Mouse (Mus musculus) neural tube, embryonic 15.5 days (tissue): ENCODE results near the gene Rbfox1. TPM values are rescaled to one million over a fixed set of nuclear protein-coding genes. Genes with fewer than 3 reads are reported as not detected.

Experiments
- ATAC-seq: fragments of 200-750 bp; cut with Nextera tagmentation; 2 replicates; pipeline ENCODE4 v1.8.0; 2017; ENCODE audit warnings: mild to moderate bottlenecking, moderate TSS enrichment, moderate library complexity; ENCODE audit not compliant: low FRiP score
- H3K27ac ChIP-seq: fragments of 300-500 bp; sonication (generic); replicated peaks from 2 replicates; pipeline ENCODE4 v1.5.1; 2015; ENCODE audit warnings: mild to moderate bottlenecking, inconsistent platforms
- H3K27me3 ChIP-seq: fragments of 300-500 bp; sonication (generic); replicated peaks from 2 replicates; pipeline ENCODE4 v1.6.1; 2015; ENCODE audit warnings: inconsistent platforms
- H3K36me3 ChIP-seq: fragments of 300-500 bp; sonication (generic); 2 replicates; pipeline ENCODE4 v1.6.1; 2015; ENCODE audit warnings: inconsistent platforms
- H3K4me1 ChIP-seq: fragments of 300-500 bp; sonication (generic); 2 replicates; pipeline ENCODE4 v1.6.1; 2015; ENCODE audit warnings: inconsistent platforms
- H3K4me2 ChIP-seq: fragments of 300-500 bp; sonication (generic); 2 replicates; pipeline ENCODE4 v1.6.1; 2015; ENCODE audit warnings: inconsistent platforms, mild to moderate bottlenecking, moderate library complexity
- H3K4me3 ChIP-seq: fragments of 300-500 bp; sonication (generic); replicated peaks from 2 replicates; pipeline ENCODE4 v1.5.1; 2015; ENCODE audit warnings: mild to moderate bottlenecking, inconsistent platforms
- H3K9ac ChIP-seq: fragments of 300-500 bp; sonication (generic); replicated peaks from 2 replicates; pipeline ENCODE4 v1.6.1; 2015; ENCODE audit warnings: mild to moderate bottlenecking, inconsistent platforms
- H3K9me3 ChIP-seq: fragments of 300-500 bp; sonication (generic); replicated peaks from 2 replicates; pipeline ENCODE4 v1.6.1; 2016; ENCODE audit warnings: inconsistent platforms
- WGBS: fragments of 180-500 bp; shearing (Covaris S2); methylation state at CpG from one replicate; pipeline ENCODE4 v1.1.7; 2015; ENCODE audit warnings: mixed read lengths; 5-methylcytosine and 5-hydroxymethylcytosine counted together
- polyA plus RNA-seq: library from polyadenylated mRNA; unstranded; fragments of >200 nt; fragmentation: Nextera tagmentation; extraction: Ambion mirVana; gene quantifications from 2 replicates; pipeline ENCODE4 v1.2.1, GENCODE M21; 2015

Gene Rbfox1
- polyA plus RNA-seq, 1 experiment from 2014 or later: 351 TPM

DNA sequence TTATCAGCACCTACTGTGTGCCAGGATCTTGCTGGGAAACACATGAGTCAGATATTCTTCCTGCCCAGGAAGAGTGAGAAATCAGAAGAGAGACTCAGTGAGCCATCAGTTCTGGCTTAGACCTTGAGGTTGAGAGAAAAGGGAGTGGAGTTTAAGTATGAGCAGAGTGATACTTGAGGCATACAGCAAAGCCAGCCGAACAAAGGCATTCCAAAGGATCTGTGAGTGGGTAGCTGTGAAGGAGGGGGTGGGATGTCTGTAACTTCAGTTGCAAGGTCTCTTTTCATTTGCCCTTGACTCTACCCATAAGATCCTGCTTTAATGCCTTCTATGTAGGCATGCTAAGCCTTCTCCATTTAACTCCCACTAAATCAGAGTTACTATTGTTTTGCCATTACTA is 1359.2 kb downstream of the Rbfox1 start:
- no peak for ATAC-seq
- H3K9me3 ChIP-seq: no peaks in the 10 kb centered on the region
- no peak overlapping the region for H3K4me3 ChIP-seq
- H3K4me2 ChIP-seq: no peak overlapping the region
- no peaks in the 10 kb centered on the region for H3K36me3 ChIP-seq
- H3K27ac ChIP-seq: no peak overlapping the region
- WGBS: 87% methylated on average over 1 of the region's 1 CpGs
- peaks cover 24% of the 10 kb centered on the region for H3K4me1 ChIP-seq
- H3K27me3 ChIP-seq: no peaks in the 10 kb centered on the region
- no peak overlapping the region for H3K9ac ChIP-seq

DNA sequence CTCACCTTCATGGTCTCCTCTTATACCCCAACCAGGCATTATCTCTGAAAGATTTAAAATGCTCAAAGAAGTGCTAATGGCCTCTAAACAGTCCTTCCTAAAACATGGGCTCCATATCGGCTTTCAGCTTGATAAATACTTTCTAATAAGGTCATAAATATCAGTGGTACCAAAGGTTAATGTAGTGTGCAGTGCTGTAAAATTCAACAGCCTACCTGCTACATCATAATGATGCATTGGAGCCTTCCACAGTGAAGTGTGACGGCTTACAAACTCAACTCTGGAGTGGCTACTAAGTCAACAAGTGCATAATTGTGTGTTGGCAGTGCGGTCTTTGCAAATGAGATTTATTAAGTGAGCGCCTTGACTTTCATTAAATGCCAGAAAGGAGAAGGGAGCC is 1366.5 kb downstream of the Rbfox1 start:
- no peak for ATAC-seq
- Histone ChIP-seq H3K4me3 (no peak overlapping the region), H3K9ac (no peak overlapping the region), H3K4me1 (peaks cover 8% of the 10 kb centered on the region), H3K27ac (no peak overlapping the region), H3K36me3 (no peaks in the 10 kb centered on the region), H3K9me3 (no peaks in the 10 kb centered on the region), H3K4me2 (no peak overlapping the region), H3K27me3 (no peaks in the 10 kb centered on the region)
- WGBS: 52% methylated on average over 4 of the region's 4 CpGs

- Histone ChIP-seq H3K36me3 (no peaks in the 10 kb centered on the region), H3K4me2 (no peak overlapping the region), H3K27ac (no peak overlapping the region), H3K4me1 (no peaks in the 10 kb centered on the region), H3K9ac (no peak overlapping the region), H3K9me3 (no peaks in the 10 kb centered on the region), H3K4me3 (no peak overlapping the region), H3K27me3 (no peaks in the 10 kb centered on the region)
- 91% methylated on average over 4 of the region's 4 CpGs for WGBS
- no peak for ATAC-seq
Observed at GRCm38 (mm10) chr16:7257366-7257765, 1372.2 kb downstream of the Rbfox1 start.

GRCm38 (mm10) chr16:7263261-7263660 is 1378.1 kb downstream of the Rbfox1 start:
- 95% methylated on average over 1 of the region's 1 CpGs for WGBS
- ATAC-seq: no peak
- no peak overlapping the region for H3K4me3 ChIP-seq

GRCm38 (mm10) chr16:7265715-7266114 is 1380.6 kb downstream of the Rbfox1 start:
- Histone ChIP-seq H3K36me3 (no peaks in the 10 kb centered on the region), H3K4me3 (no peak overlapping the region), H3K9me3 (no peaks in the 10 kb centered on the region), H3K27ac (peak overlapping the region; percentile 51), H3K9ac (no peak overlapping the region), H3K4me2 (no peak overlapping the region), H3K27me3 (no peaks in the 10 kb centered on the region), H3K4me1 (peaks cover 11% of the 10 kb centered on the region; the same call in 1 of the 2 replicates)
- ATAC-seq: no peak

More at GRCm38 (mm10) chr16:7263261-7263660, 1378.1 kb downstream of the Rbfox1 start:
- Histone ChIP-seq H3K9me3 (no peaks in the 10 kb centered on the region), H3K36me3 (no peaks in the 10 kb centered on the region), H3K9ac (no peak overlapping the region), H3K4me1 (peaks cover 11% of the 10 kb centered on the region; the same call in 1 of the 2 replicates), H3K27ac (no peak overlapping the region), H3K4me2 (no peak overlapping the region), H3K27me3 (no peaks in the 10 kb centered on the region)

GRCm38 (mm10) chr16:7275501-7275900 is 1390.3 kb downstream of the Rbfox1 start:
- 90% methylated on average over 5 of the region's 5 CpGs for WGBS

DNA sequence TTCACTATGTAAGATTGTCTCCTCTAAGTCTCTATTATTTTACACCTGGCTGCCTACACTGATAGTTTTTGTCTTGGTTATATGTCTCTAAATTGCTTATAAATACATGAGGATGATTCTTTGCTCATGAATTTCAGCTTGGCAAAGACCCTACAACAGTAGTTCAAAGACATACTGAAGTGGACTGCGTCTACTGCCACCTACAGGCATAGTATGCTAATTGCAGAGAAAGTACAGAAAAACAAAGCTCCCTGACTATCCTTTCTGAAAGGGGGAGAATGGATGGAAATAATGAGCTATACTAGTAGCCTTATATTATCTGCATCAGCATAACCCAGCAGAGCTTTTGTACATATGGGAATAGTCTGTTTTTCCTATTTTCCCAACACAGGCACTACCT is 1390.7 kb downstream of the Rbfox1 start:
- Histone ChIP-seq H3K27ac (no peak overlapping the region), H3K4me3 (no peak overlapping the region), H3K4me1 (peaks cover 13% of the 10 kb centered on the region; the same call in 1 of the 2 replicates), H3K4me2 (no peak overlapping the region), H3K9me3 (no peaks in the 10 kb centered on the region), H3K27me3 (no peaks in the 10 kb centered on the region), H3K9ac (no peak overlapping the region), H3K36me3 (no peaks in the 10 kb centered on the region; the same call in 1 of the 2 replicates)
- no peak for ATAC-seq
- WGBS: 45% methylated on average over 1 of the region's 1 CpGs

More at GRCm38 (mm10) chr16:7275501-7275900, 1390.3 kb downstream of the Rbfox1 start:
- Histone ChIP-seq H3K4me2 (no peak overlapping the region), H3K4me1 (peaks cover 13% of the 10 kb centered on the region; the same call in 1 of the 2 replicates), H3K4me3 (no peak overlapping the region), H3K27me3 (no peaks in the 10 kb centered on the region), H3K9me3 (no peaks in the 10 kb centered on the region), H3K9ac (no peak overlapping the region), H3K27ac (peak overlapping the region; percentile 25; the same call in 1 of the 2 replicates), H3K36me3 (no peaks in the 10 kb centered on the region; the same call in 1 of the 2 replicates)
- ATAC-seq: no peak

GRCm38 (mm10) chr16:7279544-7279943 is 1394.4 kb downstream of the Rbfox1 start:
- H3K27ac ChIP-seq: peak overlapping the region; percentile 39; the same call in 1 of the 2 replicates
- H3K9me3 ChIP-seq: no peaks in the 10 kb centered on the region
- H3K4me1 ChIP-seq: peaks cover 10% of the 10 kb centered on the region; the same call in 1 of the 2 replicates
- H3K9ac ChIP-seq: no peak overlapping the region
- ATAC-seq: no peak
- no peak overlapping the region for H3K4me3 ChIP-seq
- no peaks in the 10 kb centered on the region; the same call in 1 of the 2 replicates for H3K36me3 ChIP-seq
- WGBS: 63% methylated on average over 5 of the region's 5 CpGs
- H3K4me2 ChIP-seq: no peak overlapping the region
- no peaks in the 10 kb centered on the region for H3K27me3 ChIP-seq

- H3K27me3 ChIP-seq: no peaks in the 10 kb centered on the region
- H3K36me3 ChIP-seq: no peaks in the 10 kb centered on the region; the same call in 1 of the 2 replicates
- no peak overlapping the region for H3K9ac ChIP-seq
- H3K4me2 ChIP-seq: no peak overlapping the region
- H3K4me1 ChIP-seq: peaks cover 10% of the 10 kb centered on the region; the same call in 1 of the 2 replicates
- H3K9me3 ChIP-seq: no peaks in the 10 kb centered on the region
- H3K27ac ChIP-seq: peak overlapping the region; percentile 42
- 65% methylated on average over 7 of the region's 7 CpGs for WGBS
- H3K4me3 ChIP-seq: no peak overlapping the region
- no peak for ATAC-seq
Observed at GRCm38 (mm10) chr16:7282257-7282656, 1397.1 kb downstream of the Rbfox1 start.

DNA sequence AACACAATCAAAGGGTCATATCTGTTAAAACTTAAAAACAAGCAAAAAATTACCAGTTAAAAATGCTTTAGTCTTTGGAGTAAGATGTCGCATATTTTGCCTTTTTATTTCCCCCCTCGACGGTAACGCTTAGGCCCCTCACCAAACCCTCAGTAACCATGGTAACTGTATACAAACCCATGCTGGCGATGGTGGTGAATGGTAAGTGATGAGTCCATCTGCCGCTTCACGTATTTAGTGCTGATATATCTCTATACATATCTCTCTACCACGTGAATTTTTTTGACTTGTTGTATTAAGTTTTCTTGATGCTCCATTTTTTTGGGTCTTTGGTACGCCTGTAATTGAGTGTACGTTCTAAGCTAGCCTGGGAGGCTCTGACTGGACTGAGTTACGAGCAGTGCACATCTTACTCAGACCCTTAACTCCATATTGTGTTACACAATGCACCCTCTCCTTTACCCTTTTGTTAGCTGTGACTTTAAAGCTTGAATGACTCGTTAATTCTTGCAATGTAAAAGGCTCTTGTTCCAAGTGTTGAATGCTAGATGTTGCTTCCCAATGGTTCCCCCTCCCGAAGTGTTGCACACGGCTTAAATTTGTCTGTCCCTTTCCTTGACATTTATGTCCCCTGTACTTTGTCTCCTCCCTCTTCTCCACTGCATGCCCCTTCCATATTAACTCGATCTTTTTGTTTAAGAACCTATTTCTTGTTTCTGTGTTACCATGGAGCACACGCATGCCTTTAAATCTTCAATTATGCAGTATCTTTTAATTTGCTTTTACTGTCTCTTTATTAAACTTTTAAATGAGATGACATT is 1408.0 kb downstream of the Rbfox1 start:
- Histone ChIP-seq H3K9ac (no peak overlapping the region), H3K9me3 (no peaks in the 10 kb centered on the region), H3K27ac (no peak overlapping the region), H3K27me3 (no peaks in the 10 kb centered on the region), H3K4me1 (peaks cover 8% of the 10 kb centered on the region; the same call in 1 of the 2 replicates), H3K4me3 (no peak overlapping the region), H3K4me2 (no peak overlapping the region), H3K36me3 (no peaks in the 10 kb centered on the region)
- WGBS: 21% methylated on average over 16 of the region's 16 CpGs
- ATAC-seq: no peak

DNA sequence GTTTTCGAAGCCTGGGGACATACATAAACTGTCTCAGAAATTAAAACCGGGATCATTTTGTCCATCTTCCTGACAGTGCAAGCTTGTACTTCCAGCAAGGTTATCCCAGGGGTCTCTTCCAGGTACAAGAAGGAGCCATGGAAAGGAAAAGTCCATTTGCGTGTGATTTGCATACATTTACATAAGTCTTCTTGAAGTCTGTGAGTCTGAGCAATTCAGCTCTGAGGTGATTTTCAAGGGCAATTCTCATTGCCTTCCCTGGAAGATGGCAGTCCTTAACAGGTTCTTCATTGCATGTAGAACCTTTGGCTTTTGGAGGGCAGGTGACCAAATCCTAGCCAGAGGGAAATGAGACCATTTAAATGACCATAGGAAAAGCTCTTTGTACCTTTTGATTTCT is 1417.3 kb downstream of the Rbfox1 start:
- no peak for ATAC-seq
- H3K9ac ChIP-seq: no peak overlapping the region
- no peak overlapping the region for H3K4me3 ChIP-seq
- no peaks in the 10 kb centered on the region; the same call in 1 of the 2 replicates for H3K36me3 ChIP-seq
- H3K27ac ChIP-seq: peak overlapping the region; percentile 56; the same call in 1 of the 2 replicates
- H3K4me2 ChIP-seq: no peak overlapping the region
- H3K27me3 ChIP-seq: no peaks in the 10 kb centered on the region
- H3K9me3 ChIP-seq: no peaks in the 10 kb centered on the region
- H3K4me1 ChIP-seq: peaks cover 3% of the 10 kb centered on the region; the same call in 1 of the 2 replicates
- WGBS: 57% methylated on average over 3 of the region's 3 CpGs

- Histone ChIP-seq H3K4me1 (no peaks in the 10 kb centered on the region), H3K4me2 (no peak overlapping the region), H3K9ac (no peak overlapping the region), H3K27me3 (no peaks in the 10 kb centered on the region), H3K36me3 (peaks cover 6% of the 10 kb centered on the region; the same call in 1 of the 2 replicates), H3K9me3 (no peaks in the 10 kb centered on the region), H3K4me3 (no peak overlapping the region), H3K27ac (no peak overlapping the region)
- 80% methylated on average over 3 of the region's 3 CpGs for WGBS
- no peak for ATAC-seq
Observed at GRCm38 (mm10) chr16:7329196-7329595, 1444.0 kb downstream of the Rbfox1 start.
